8 mouse cellular contexts compared by ENCODE assay signal in genomic region chr14:36968628-36969147, GRCm38 (mm10). TPM values are rescaled to one million over a fixed set of nuclear protein-coding genes. Genes with fewer than 3 reads are reported as not detected.
A peak's percentile ranks its signal among the peaks of the same experiment; 100 is the strongest.
DNase-seq lines count a peak whose midpoint lies in the region; ATAC-seq and TF ChIP-seq lines count a peak whose summit lies in the region.

Gene Ccser2 (minus strand): TSS chr14:36968777.

- peak within 1 kb of the TSS; percentile 92 for H3K4me3 ChIP-seq in heart, embryonic 11.5 days (ENCODE audit: low read depth, low read length)
- peak within 1 kb of the TSS; percentile 91 for H3K4me3 ChIP-seq in kidney, embryonic 16.5 days (ENCODE audit: low read length)
- peak within 1 kb of the TSS; percentile 91 for H3K4me3 ChIP-seq in liver, adult 2 months (ENCODE audit: insufficient read depth, low read depth, low read length)
- H3K4me3 ChIP-seq in myocyte, result peak within 1 kb of the TSS; percentile 33

- H3K36me3 ChIP-seq in heart, embryonic 11.5 days (ENCODE audit: control insufficient read depth, insufficient read depth, low read length), result no peaks in the 10 kb centered on the region
- no peaks in the 10 kb centered on the region for H3K36me3 ChIP-seq in kidney, embryonic 16.5 days (ENCODE audit: insufficient read depth, low read length)
- no peaks in the 10 kb centered on the region for H3K36me3 ChIP-seq in liver, adult 2 months (ENCODE audit: control insufficient read depth, insufficient read depth, low read length)
- H3K36me3 ChIP-seq in myocyte (ENCODE audit: control insufficient read depth, insufficient read depth), result no peaks in the 10 kb centered on the region
- no peaks in the 10 kb centered on the region for H3K36me3 ChIP-seq in splenic B cell, adult 2 months (ENCODE audit: control insufficient read depth, insufficient read depth, low read length, poor library complexity, severe bottlenecking)

- no peaks in the 10 kb centered on the region for H3K9me3 ChIP-seq in heart, embryonic 11.5 days (replicated peaks; ENCODE audit: control insufficient read depth, low read length)
- H3K9me3 ChIP-seq in kidney, embryonic 16.5 days (ENCODE audit: low read length), result no peaks in the 10 kb centered on the region

- TF ChIP-seq POLR2A in liver, adult 2 months (IDR thresholded peaks at IDR 0.05; ENCODE audit: extremely low read depth, insufficient read depth, low read length), result peak; percentile 87
- TF ChIP-seq POLR2A in myocyte (IDR thresholded peaks at IDR 0.05; ENCODE audit: insufficient read length, low read depth), result peak; percentile 98

- no peak for TF ChIP-seq CTCF in liver, adult 2 months (IDR thresholded peaks at IDR 0.05; ENCODE audit: low read depth, low read length)

- peak; percentile 100 for ATAC-seq in erythroblast, adult 5-6 weeks (replicated peaks; ENCODE audit: low FRiP score, poor library complexity, severe bottlenecking)
- peak; percentile 100 for ATAC-seq in heart, embryonic 11.5 days (replicated peaks; ENCODE audit: insufficient number of reproducible peaks, low FRiP score, low TSS enrichment)
- ATAC-seq in kidney, embryonic 16.5 days (ENCODE audit: low FRiP score, low TSS enrichment), result peak; percentile 99

- 2% methylated on average over 37 of the region's 39 CpGs for WGBS in heart, embryonic 11.5 days (ENCODE audit: insufficient replicate concordance)
- WGBS in kidney, embryonic 16.5 days, result 2% methylated on average over 30 of the region's 39 CpGs
- WGBS in liver, adult 2 months, result under 1% methylated on average over 39 of the region's 39 CpGs

- H3K79me2 ChIP-seq in liver, adult 2 months (ENCODE audit: control insufficient read depth, insufficient read depth, low read length), result peaks cover 20% of the 10 kb centered on the region; the same call in 1 of the 2 replicates
- H3K79me2 ChIP-seq in myocyte (ENCODE audit: control insufficient read depth, insufficient read depth), result peaks cover 39% of the 10 kb centered on the region

- peak within 1 kb of the TSS; percentile 21 for H3ac ChIP-seq in myocyte (ENCODE audit: control insufficient read depth, insufficient read length)

- peak within 1 kb of the TSS; percentile 86 for H3K27ac ChIP-seq in heart, embryonic 11.5 days (ENCODE audit: low read depth, low read length)
- peak within 1 kb of the TSS; percentile 94 for H3K27ac ChIP-seq in kidney, embryonic 16.5 days (ENCODE audit: low read length)
- H3K27ac ChIP-seq in liver, adult 2 months (replicated peaks; ENCODE audit: insufficient read depth, low read depth, low read length), result peak within 1 kb of the TSS; percentile 81

- DNase-seq in B cell, adult 2 months, result peak; percentile 100
- peak; percentile 97 for DNase-seq in brain, adult 2 months (ENCODE audit: low read depth, low spot score)
- peak; percentile 97 for DNase-seq in liver, adult 2 months (ENCODE audit: extremely low read depth, low read depth, low spot score)
- DNase-seq in splenic B cell, adult 2 months (ENCODE audit: low read depth, low spot score), result peak; percentile 96

- no peaks in the 10 kb centered on the region for H3K4me1 ChIP-seq in heart, embryonic 11.5 days (ENCODE audit: control insufficient read depth, insufficient read depth, low read length)
- H3K4me1 ChIP-seq in kidney, embryonic 16.5 days (ENCODE audit: insufficient read depth, low read length), result peaks cover 18% of the 10 kb centered on the region
- peaks cover 12% of the 10 kb centered on the region for H3K4me1 ChIP-seq in liver, adult 2 months (ENCODE audit: control insufficient read depth, insufficient read depth, low read length)

- H3K27me3 ChIP-seq in heart, embryonic 11.5 days (ENCODE audit: control insufficient read depth, insufficient read depth, low read length), result no peaks in the 10 kb centered on the region
- H3K27me3 ChIP-seq in kidney, embryonic 16.5 days (ENCODE audit: insufficient read depth, low read length), result no peaks in the 10 kb centered on the region
- H3K27me3 ChIP-seq in liver, adult 2 months (ENCODE audit: control insufficient read depth, insufficient read depth, low read length), result no peaks in the 10 kb centered on the region
- no peaks in the 10 kb centered on the region for H3K27me3 ChIP-seq in myocyte (ENCODE audit: control insufficient read depth, insufficient read depth, insufficient read length)
- no peaks in the 10 kb centered on the region for H3K27me3 ChIP-seq in splenic B cell, adult 2 months (ENCODE audit: control insufficient read depth, insufficient read depth, low read length, poor library complexity, severe bottlenecking)

- H3K9ac ChIP-seq in heart, embryonic 11.5 days (ENCODE audit: low read depth, low read length), result peak within 1 kb of the TSS; percentile 86
- H3K9ac ChIP-seq in kidney, embryonic 16.5 days (replicated peaks; ENCODE audit: low read length), result peak within 1 kb of the TSS; percentile 95
- H3K9ac ChIP-seq in liver, adult 2 months (ENCODE audit: low read depth, low read length), result peak within 1 kb of the TSS; percentile 93

- H3K4me2 ChIP-seq in heart, embryonic 11.5 days, result peak within 1 kb of the TSS; percentile 78
- H3K4me2 ChIP-seq in kidney, embryonic 16.5 days (replicated peaks; ENCODE audit: low read depth, low read length), result peak within 1 kb of the TSS; percentile 53
- peak within 1 kb of the TSS; percentile 84 for H3K4me2 ChIP-seq in myocyte (ENCODE audit: low read depth)

TF ChIP-seq in myocyte, 11 proteins besides CTCF, POLR2A, EP300 and RAD21:
- TF ChIP-seq POLR2AphosphoS2 (IDR thresholded peaks at IDR 0.05; ENCODE audit: insufficient read length, low read depth), result peak; percentile 96
- peak; percentile 71 for TF ChIP-seq SRF (IDR thresholded peaks at IDR 0.05; ENCODE audit: control insufficient read depth, insufficient read length, low read depth)
- TF ChIP-seq MYOD1 (IDR thresholded peaks at IDR 0.05; ENCODE audit: control insufficient read depth in 1 of 3, insufficient read length in 2 of 3, low read depth in 2 of 3), result no peak
- TF ChIP-seq CEBPB (IDR thresholded peaks at IDR 0.05; ENCODE audit: insufficient read depth, poor library complexity, severe bottlenecking), result no peak
- no peak for TF ChIP-seq E2F4 (IDR thresholded peaks at IDR 0.05; ENCODE audit: insufficient read depth)

RNA-seq across cellular contexts. Expression of gene Ccser2, which starts in this region (rescaled TPM):
- total RNA-seq in erythroblast, adult 5-6 weeks (2015; ENCODE audit: low replicate concordance), result 3.8 and 5.2 TPM in 2 replicates
- 2.9 and 3.2 TPM in 2 replicates for total RNA-seq in erythroblast, adult 5-6 weeks (2017; ENCODE audit: low replicate concordance)
- polyA plus RNA-seq in heart, embryonic 11.5 days (2014; fragmentation: Nextera tagmentation; extraction: Ambion mirVana), result 36.0 and 39.0 TPM in 2 replicates
- polyA plus RNA-seq in kidney, embryonic 16.5 days (2015; fragmentation: Nextera tagmentation; extraction: Ambion mirVana), result 37.4 and 39.3 TPM in 2 replicates
- 19.1 and 21.1 TPM in 2 replicates for total RNA-seq in liver, adult 2 months (2014; rRNA removed)
- polyA plus RNA-seq in liver, adult 2 months (2012; rRNA removed), result 6.3 and 7.4 TPM in 2 replicates
- polyA plus RNA-seq in myocyte (2012; fragmentation: generic; extraction: Trizol), result 9.5 TPM

Comparison
In these comparisons a context has a peak if more than half of its experiments do, and no peak if none do; other contexts are left out.
1. Peak in every context shown above with its lines: DNase-seq, ATAC-seq, H3K4me3 ChIP-seq and H3K27ac ChIP-seq.
2. H3K4me3 ChIP-seq: peak in every context shown above with its lines; median percentile 92 in heart, embryonic 11.5 days; 91 in kidney, embryonic 16.5 days; 91 in liver, adult 2 months; 33 in myocyte.